Mouse (Mus musculus) kidney, postnatal 36 days (tissue): ENCODE measurements around the gene Ncstn.

Experiments
- DNase-seq, 2 experiments: peaks; one replicate each; pipeline ENCODE4 v3.0.0; 2021 to 2022; ENCODE audit warnings: mixed read lengths in 2 of 2

Ncstn gene

DNA sequence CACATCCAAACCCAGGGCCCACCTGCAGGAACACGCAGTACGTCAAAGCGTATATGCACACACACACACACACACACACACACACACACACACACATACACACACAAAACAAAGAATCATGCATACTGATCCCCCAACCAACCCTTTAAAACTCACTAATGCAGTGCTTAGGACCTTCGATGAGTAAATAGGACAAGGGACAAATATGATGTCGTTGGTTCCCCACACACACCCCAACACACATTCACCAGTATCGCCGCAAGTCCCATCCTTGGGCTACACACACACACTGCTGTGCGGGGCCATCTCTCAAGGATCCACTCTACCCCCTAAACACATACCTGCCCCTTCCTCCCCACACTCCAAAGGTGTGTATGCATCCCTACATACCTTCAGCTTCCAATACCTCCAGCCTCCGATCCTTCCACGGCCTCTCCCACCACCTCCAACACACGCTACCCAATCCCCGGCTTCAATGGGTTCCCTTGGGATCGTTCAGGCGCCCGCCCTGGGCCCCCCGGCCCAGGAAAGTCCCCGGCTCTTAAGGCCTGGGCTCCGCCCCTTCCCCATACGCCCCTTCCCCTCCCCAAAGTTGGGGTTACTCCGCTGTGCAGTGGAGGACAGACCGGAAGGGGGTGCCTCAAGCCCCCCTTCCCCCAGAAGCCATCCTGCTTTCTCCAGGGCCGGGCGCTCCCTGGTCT lies 56.2 kb downstream of the Ncstn start:
- DNase-seq, result no peak

DNA sequence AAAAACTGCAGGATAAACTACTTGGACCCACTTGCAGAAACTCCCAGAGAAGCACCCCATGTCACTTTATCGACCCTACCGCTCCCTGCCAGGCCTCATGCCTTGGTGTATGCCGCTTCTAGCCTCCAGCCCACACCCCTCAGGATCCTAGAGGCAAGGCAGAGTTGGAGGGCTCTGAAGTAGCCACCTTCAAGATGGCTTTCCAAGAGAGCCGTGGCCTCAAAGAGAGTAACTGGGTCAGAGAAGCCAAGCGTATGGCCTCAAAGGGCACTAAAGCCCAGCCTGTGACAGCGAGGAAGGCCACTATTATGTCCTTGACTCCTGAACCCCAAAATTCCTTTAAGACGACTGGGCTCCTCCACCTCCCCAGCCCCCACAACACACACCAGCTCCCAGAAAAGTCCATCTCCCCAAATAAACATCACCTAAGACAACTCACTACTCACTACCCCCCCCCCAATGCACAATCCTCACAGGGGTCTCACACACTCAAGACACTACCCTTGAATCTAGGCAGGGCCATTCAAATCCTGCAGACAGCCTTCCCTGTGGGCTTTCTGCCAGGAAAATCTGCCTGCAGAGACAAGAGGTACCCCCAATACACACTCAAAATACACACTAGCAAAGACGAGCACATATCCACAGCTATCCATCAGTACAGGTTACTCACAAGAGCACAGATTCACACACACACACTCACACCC lies 57.2 kb downstream of the Ncstn start:
- DNase-seq, result no peak

DNA sequence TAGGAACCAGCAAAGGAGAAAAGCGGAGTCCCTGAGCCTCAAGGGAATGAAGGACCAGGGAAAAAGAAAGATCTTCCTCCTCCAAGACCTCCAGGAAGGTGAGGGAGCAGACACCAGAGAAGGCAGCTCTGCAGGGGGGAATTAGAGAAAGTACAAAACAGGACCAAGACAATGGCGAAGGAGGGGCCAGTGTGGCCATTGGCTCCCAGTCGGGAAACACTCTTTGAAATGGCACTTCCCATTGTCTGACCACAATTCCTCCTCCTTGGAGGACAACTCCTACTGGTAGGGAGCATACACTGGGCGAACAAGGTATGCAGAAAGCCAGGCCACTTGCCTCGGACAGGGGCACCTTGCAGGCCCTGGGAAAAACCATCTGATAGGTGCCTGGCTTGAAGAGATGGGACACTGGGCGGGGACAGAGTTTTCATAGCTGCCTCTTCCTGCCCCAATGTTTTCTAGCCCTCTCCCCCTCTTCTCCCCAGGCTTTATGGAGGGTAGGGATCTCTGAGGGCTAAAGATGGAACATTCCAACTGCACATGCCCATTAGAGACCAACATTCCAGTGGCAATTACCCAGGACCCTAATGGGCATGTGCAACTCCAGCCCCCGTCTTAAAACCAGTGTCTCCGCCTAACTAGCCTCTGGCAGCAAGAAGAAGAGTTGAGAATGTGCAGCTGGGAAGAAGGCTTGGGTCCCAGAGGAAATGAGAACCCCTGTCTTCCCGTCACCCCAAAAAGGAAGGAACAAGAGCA lies 58.3 kb downstream of the Ncstn start:
- no peak for DNase-seq

DNA sequence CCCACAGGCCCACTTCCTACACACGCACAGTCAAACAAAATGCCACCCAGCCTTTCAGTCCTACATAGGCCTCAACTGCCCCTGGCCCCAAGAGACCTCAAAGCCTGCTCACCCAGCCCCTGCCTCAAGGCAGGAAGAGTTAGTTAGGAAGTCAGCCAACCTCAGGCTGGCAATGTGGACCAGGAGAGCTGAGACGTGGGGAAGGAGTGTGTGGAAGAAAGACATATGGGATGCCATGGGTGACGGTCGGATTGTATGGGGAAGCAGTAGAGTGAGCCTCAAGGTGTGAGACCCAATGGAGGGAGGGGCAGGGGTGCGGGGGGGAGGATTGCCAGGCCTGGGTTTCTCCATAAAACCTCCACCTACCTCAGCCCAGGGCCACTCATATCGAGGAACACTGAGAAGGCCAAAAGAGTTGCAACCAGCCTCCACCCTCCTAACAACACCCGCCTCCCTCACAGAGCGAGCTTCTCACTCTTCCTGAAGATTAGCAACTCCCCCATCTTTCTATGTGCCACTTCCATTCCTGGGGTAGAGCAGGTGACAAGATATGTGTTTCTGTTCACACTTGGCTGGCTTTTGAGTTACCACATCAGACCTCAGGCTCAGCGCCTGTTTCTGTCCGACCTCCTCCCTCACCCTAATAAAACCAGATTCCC lies 62.6 kb downstream of the Ncstn start:
- DNase-seq, result no peak

DNA sequence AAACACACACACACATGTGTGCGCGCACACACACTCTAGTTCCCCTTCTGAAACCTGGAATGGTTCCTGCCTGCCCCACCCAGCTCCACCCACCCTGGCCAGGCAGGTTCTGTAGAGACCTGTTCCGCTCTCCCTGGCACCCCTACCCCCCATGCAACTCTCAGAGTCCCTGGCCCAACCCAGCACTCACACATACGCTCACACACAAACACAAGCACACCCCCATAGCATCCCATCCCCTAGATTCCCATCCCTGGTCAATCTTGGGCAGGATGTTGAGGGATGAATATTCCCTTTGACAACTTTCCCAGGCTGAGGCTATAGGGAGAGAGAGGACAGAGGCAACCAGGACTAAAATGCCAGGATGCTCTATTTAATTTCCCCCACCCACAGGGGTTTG lies 63.3 kb downstream of the Ncstn start:
- no peak for DNase-seq

DNA sequence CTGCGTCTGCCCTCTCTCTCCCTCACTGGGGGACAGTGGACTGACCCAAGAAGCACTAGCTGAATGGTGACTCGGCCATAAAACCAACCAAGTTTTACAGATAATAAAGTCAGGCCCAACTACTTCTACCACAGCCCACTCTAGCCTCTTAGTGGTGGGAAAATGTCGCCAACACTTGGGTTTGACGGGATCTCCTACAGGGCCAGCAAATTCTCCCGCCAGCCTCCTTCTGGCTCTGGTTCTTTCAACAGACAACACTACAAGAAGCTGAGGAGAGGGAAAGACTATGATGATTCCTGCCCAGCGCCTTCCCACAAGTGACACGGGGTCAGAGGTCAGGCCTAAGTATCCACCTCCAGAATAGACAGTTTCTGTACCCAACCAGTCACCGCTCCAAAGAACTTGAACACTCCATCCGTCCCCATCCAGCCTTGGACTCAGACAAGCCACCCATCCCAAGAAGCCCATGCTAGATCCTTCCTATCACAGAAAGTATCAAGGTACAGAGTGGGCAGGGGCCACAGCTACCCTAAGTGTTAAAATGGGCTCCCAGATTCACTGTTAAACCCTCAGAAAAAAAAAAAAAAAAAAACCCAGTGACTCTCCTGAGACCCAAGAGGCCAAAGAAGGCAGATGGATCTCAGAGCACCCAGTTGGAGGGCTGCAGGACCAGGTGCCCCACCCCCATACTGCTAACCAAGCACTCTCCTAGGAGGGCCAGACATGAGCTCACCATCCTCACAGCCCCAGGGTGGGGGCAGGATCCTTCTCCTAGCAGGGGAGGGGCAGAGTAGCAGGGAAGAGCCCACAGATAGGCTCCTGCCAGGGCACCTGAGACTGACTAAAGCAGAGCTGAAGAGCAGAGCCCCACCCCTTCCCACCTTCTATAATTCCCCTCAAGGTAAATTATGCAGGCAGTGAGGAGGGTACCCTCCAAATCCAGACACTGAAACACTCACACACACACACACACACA lies 64.0 kb downstream of the Ncstn start:
- no peak for DNase-seq

DNA sequence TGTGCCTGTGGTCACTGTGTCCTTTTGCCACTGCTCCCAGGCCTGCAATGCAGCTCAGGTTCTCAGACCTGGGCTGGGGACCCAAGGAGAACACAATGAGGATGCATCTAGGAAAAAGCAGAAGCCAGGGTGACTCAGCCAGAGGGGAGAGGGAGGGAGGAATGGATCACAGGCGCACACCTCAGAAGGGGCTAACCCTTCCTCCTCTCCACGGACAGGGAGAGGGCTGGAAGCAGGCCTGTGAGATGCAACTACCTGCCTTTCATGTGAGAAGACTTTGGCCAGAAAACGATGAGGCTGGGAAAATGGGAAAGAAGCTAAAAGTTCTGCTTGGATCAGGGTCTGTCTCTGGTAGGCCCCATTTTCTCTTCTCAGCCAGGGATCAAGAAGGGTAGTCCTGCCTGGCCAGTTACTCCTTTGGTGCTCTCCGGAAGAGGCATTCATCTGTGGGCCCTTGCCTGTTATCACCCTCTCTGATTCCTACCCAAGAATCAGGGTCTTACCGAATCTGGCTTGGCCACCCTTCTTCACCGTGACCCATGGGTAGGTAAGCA lies 65.0 kb downstream of the Ncstn start:
- DNase-seq, result no peak

DNA sequence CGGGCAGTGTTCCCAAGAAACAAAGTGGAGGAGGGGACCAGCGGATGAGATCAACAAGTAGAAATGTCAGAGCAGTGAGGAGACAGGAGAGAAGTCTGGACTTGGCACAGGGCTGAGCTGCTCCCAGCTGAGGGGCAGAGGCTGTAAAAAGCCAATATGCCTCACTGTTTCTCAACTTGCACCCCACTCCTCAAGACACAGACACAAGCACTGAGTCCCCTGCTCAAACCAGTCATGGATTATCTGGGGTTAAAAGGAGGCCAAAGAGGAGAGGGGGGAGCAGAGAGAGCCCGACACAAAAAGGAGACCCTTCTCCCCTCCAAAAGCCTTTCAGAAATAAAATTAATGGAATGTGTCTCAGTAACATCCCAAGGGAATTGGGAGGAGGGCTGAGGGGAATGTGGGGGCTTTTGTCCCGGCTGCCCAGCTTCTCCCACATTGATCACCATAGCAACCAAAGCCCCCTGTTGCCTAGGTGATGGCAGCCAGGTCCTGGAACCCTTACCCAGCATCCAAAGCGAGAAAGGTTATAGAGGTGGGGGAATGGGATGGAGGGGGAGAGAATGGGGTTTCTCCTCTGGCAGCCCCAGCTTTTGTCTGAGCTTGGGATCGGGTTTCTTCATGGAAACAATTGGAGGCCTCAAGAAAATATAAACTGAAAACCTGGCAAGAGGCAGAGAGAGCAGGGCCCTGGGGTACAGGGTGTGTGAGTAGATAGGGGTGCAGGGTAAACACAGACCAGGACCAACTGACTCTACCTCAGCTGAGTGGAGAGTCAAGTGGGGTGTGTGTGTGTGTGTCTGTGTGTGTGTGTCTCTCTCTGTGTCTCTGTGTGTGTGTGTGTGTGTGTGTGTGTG lies 65.7 kb downstream of the Ncstn start:
- DNase-seq, result no peak

DNA sequence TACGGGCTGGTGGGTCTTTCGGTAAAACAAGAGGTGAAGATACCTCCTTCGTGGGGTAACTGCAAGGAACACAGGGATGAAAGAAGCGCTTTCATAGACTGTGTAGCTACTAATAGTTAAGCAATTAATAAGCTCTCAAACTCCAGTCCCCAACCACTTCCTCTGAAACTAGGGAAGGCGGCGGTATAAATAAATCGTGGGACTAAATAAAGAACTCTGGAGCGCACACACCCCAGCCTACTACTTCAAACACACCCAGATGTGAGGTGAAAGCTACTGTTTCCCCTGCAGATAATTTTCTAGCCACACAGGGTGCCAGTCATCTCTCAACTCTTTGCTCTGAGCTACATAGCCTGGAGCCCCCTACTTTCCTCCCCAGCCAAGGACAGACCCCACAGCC lies 66.6 kb downstream of the Ncstn start:
- DNase-seq, result no peak
